Mouse (Mus musculus) G1E-ER4 (cell line): ENCODE data around the gene Arpc2. TPM values are rescaled to one million over a fixed set of nuclear protein-coding genes. Genes with fewer than 3 reads are reported as not detected.
A peak's percentile ranks its signal among the peaks of the same experiment; 100 is the strongest.

ENCODE experiments used
- GATA1 ChIP-seq: IDR thresholded peaks from one replicate; pipeline ENCODE4 v1.8.0; 2012; ENCODE audit warnings: low read length, inconsistent platforms
- polyA plus RNA-seq: library from polyadenylated mRNA; stranded (reverse); fragments of >175 nt; gene quantifications from 2 replicates; pipeline ENCODE4 v1.2.3, GENCODE M21; 2012

Gene Arpc2
- polyA plus RNA-seq, 1 experiment, result 745 TPM

DNA sequence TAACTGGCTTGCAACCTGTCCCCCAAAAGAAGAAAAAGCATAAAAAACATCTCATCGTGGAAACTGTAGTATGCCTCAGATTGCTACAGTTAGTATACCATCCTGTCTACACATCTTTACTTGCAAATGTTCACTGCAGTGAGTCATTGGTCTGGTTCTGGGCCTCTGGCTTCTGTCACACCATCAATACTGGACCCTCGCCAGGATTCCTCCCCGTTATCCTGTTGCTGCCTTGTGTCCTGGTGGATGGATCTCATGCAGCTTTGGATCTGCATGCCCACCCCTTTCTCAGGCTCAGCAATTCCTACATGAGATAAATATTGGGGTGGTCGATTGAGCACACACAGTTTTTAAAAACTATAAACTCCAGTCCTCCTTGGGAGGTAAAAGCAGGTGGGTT lies 35.8 kb downstream of the Arpc2 start:
- TF ChIP-seq GATA1, result no peak

DNA sequence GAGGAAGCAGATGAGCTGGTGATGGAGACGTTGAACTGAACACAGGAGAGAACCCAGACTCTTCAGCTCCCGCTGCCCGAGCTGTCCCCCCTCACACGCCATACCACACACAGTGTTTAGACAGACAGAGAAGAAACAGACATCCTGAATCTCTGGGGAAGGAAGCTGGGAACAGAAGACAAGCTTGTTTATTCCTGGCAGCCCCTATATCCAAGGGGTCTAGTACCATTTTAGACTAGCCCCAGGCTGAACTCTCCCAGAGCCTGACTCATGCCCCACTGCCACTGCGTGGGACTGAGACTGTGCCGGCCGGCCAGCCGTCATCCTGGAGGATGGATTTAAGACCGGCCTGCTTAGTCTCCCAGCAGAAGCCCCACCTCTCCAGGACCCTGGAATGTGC lies 39.1 kb downstream of the Arpc2 start:
- TF ChIP-seq GATA1, result no peak

DNA sequence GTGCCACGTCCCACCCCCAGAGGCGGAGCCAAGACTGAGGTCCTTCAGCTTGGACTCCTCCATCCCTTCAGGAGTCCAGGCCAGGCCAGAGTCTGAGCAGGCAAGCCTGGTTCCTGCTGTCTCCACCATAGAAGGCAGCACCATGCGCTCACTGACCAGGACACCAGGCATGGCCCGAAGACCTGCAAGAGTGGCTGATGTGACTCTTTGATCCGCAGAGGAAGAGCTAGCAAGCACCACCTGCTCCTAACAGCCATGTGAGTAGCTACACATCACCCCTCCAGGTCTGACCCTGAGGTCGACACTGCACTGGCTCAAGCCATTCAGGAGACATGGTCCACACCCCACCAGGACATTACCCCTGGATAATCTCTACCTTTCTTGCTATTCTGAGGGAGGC lies 41.2 kb downstream of the Arpc2 start:
- TF ChIP-seq GATA1, result no peak

DNA sequence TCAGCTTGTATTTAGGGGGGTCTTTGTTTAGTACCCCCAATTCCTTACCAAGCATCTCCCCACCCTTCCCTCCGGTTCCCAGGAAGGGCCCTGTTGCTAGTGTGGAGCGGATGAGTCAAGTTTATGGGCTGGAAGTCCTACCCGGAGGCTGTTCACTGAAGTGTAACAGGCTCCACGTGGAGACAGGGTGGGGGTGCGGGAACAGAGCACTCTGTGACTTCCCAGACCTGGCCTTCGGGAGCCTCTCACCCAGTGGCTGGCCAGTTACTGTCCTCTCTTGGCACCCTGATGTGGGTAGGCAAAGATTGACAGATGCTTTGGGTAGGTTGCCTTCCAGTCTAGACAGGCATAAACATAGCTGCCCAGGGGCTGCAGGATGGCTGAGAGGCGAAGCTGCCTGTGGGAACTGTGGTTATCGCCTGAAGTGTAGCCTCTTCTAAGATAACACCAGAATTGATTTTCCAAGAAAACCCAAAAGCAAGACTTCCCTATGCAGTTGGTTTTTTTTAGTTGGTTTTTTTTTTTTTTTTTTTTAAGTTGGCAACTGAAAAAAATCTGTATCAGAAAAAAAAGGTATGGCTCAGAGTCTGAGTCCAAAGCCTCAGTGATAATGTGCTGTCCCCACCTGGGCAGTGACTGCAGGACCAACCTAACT lies 42.1 kb downstream of the Arpc2 start:
- peak; percentile 48 for TF ChIP-seq GATA1

DNA sequence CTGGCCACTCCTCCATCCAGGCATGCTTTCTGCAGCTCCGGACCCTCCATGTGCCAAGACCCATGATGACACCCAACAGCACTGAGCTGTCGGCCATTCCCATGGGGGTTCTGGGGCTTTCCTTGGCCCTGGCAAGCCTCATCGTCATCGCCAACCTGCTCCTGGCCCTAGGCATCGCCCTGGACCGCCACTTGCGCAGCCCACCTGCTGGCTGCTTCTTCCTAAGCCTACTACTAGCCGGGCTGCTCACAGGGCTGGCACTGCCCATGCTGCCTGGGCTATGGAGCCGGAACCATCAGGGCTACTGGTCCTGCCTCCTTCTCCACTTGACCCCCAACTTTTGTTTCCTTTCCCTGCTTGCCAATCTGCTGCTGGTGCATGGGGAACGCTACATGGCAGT lies 42.7 kb downstream of the Arpc2 start, which contains the start of gene Gpbar1:
Gene Gpbar1, plus strand, starts transcription at position 13 of the 400 bp plus-strand sequence.
- TF ChIP-seq GATA1, result no peak

DNA sequence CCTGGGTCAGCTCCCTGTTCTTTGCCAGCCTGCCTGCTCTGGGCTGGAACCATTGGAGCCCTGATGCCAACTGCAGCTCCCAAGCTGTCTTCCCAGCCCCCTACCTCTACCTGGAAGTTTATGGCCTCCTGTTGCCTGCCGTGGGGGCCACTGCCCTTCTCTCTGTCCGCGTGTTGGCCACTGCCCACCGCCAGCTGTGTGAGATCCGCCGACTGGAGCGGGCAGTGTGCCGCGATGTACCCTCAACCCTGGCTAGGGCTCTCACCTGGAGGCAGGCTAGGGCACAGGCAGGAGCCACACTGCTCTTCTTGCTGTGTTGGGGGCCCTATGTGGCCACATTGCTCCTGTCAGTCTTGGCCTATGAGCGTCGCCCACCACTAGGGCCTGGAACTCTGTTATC lies 43.1 kb downstream of the Arpc2 start:
- no peak for TF ChIP-seq GATA1

DNA sequence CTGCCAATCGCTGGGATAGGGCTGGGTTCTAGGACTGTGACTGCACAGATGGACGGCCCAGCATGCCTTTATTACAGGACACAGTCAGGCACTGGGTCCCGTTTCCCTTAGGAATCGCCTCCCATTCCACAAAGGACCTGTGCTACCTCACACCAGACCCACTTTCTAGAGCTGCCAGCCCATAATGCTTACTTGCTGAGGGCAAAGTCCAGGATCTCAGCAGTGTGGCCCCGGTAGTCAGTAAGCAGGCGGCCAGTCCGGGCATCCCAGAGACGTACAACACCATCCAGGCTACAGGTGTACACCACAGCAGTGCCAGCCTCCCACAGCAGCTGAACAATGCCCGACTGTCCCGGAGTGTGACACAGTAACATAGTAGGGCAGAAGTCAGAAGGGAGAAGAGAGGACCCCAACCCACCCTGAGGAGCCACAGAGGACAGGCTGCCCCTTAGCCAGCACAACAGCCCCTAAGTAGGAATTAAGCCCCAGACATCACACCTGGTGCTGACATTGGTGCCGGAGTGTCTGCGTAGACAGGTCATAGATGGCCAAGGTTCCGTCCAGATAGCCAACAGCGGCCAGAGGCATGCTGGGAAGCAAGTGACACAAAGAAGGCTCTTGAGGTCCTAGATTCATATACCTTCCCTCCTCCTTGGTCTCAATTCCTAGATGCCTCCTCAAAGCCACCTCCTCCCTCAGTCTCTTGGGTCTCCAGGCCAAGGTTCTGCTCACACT lies 44.9 kb downstream of the Arpc2 start:
- TF ChIP-seq GATA1, result no peak

DNA sequence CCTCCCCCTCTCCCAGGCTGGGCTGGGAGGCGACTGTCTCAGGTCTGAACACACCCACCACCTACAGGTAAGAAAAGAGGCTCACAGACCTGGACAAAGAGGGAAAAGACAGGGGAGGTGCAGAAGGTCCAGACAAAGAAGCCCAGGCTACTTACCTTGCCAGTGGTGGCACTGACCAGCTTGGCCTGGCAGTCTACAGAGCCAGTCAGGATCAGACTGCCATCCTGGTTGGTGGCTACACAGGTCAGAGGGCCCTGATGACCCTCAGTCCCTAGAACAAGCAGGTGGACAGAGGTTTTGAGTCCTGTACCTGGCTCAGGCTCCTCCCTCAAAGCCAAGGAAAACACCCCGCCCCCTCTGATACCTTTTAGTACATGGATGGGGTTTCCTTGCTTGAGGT lies 45.5 kb downstream of the Arpc2 start:
- TF ChIP-seq GATA1, result no peak

DNA sequence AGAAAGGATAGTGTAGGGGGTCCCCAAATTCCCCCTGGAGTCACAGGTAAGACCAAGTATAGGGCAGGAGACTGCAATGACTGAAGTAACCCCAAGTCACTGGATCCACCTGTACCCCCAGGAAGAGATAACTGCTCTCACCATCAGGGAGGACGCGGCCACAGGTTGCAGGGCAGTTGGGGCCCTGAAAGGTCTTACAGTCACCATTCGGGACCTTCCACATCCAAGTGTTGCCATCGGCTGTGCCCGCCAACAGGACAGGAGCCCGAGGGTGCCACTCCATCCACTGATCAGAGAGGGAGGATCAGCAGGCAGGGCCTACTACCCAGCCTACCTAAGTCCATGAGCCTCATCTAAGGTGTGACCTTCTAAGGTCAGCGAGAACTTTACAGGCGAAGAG lies 46.0 kb downstream of the Arpc2 start:
- no peak for TF ChIP-seq GATA1

DNA sequence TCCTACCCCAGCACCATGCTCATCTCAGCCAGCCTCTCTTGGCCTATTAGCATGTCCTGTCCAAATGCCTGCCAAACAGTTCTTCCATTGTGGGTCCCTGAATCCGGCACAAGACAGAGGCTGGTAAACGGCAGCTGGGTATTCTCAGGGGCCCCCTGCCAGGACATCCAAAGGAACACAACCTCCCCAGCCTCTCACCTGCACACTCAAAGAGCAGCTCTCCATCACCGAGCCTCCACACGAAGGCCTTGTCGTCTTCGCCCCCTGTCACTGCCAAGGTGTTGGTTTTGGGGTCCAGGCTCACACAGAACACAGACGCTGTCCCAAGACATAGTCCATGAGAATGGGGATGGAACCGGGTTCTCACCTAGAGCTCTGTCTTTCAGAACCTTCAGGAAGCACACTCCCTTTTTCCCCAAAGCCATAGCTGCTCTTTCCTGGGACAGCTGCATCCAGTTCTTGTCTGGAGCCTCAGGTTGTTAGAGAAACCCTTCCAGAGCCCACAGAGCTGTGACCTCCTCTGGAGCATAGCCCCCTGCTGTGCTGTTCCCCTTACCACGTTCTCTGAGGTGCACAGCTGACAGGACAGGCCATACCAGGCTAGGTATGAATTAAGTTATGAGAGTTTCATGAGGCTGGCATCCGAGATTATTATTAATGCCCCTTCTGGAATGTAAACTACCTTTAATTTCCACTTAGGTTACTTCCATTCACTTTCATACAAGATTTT lies 47.2 kb downstream of the Arpc2 start:
- no peak for TF ChIP-seq GATA1

DNA sequence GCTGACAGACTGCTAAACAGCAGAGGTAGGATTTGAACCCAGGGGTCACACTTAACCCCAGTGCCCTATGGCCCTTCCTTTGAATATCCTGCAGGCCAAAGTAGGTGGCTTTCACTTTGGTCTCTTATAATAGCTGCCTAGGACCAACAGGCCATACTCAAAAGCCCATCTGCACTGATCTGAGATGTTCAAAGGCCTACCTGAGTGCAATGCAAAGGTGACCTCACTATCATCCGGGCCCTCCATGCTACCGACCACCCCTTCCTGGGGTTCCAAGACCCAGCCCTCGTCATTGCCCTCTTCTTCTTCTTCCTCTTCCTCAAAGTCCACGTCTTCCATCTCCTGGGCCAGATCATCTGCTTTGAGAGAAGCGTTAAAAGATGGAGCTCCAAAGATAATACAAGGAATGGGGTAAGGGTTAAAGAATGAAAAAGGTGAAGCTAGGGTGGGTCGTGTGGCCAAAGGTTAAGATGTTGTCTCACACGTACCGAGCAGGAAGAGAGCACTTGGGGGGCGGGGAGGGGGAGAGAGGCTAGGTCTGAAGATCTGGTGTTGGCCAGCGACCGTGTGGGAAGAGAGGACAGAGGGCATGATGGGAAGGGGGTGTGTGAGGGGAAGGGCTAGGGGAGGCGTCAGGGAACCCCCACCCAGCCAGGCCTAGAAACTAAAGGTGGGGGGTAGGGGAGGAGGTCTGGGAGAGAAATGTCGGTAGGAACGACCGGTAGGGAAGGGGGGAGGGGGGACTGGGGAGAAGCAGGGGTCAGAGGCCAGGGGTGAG lies 48.0 kb downstream of the Arpc2 start:
- no peak for TF ChIP-seq GATA1

DNA sequence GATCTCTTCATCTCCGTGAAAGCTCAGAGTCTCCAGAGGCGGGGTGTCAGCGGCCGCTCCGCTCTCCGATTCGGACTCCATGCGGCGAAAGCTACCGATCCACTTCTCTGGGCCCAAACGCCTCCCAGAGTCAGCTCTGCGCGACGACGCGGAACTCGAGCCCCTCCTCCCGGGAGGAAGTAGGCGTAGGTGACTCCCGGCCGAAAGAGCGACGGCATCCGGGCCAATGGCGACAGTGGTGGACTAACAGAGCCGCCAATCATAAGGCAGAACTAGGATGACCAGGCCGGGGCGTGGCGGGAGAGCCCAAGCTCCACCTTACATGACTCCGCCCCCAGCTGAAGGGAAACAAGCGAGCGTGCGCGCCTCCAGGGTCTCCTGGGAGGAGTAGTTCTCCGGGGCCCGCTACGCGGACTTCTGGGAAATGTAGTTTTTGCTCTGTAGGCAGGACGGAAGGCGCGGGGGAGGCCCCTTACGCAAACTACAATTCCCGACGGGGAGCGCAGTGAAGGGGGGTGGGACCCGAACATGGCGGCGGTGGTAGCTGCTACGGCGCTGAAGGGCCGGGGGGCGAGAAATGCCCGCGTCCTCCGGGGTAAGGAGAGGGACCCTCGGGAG lies 48.8 kb downstream of the Arpc2 start, which contains the start of the genes Aamp and Pnkd:
Gene Aamp, minus strand, starts transcription at position 196 of the 618 bp plus-strand sequence.
Gene Pnkd, plus strand, starts transcription at position 388 of the 618 bp plus-strand sequence.
- TF ChIP-seq GATA1, result no peak

DNA sequence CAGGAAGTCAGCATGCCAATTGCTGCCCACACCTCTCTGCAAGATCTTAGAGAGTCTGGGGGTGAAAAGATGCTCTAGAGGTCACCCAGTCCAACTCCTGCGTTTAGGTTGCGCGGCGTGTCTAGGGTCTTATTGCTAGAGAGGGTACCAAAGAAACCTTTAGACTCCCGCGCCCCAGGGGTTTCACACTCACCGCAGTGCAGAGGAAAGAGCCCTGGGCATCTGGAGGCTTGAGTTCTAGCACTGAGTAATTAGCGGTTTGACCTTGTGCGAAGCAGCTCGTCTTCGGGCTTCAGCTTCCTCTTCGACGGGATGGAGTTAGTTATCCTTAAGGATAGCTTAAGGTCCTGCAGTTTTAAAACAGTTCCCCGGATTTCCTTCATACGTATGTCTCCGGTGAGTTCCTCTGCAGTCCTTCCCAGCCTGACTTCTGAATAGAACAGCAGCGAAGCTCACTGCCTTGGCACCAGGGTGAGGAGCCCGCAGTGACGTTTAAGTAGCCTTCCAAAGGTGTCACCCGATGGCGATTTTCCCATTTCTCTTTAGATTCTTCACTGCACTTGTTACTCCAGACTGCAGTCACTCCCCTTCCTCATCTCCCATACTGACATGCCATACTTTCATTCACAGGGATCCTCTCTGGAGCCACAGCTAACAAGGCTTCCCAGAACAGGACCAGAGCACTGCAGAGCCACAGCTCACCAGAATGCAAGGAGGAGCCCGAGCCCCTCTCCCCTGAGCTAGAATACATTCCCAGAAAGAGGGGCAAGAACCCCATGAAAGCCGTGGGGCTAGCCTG lies 49.5 kb downstream of the Arpc2 start:
- TF ChIP-seq GATA1, result no peak

DNA sequence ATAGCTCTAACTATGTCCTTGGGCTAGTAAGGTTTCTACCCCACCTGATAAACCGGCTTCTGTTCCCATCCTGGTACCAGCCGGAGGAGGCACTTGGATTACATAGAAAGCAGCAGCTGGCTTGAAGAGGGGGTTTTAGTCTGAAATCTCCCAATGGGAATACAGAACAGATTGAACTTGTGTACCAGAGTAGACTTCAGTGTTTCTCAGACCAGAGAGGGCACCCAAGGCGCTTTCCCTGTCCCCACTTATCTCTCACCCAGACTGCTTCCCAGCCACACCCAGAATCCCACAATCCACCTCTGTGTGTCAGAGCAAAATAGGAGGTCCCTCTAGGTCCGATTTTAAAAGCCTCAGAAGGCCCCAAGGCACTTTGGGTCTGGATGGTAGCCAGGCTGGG lies 52.4 kb downstream of the Arpc2 start:
- TF ChIP-seq GATA1, result no peak
